Mouse (Mus musculus) thymus, adult 2 months (tissue): ENCODE data around the gene Baz2a.

Source experiments
- CTCF ChIP-seq: fragments of 200-500 bp; IDR thresholded peaks from 2 replicates; pipeline ENCODE4 v1.5.1; 2012; ENCODE audit warnings: mild to moderate bottlenecking, control low read depth, low read length, moderate library complexity, borderline replicate concordance; ENCODE audit not compliant: control insufficient read depth, poor library complexity, insufficient read depth; ENCODE audit errors: extremely low read depth
- POLR2A ChIP-seq: fragments of 200-500 bp; IDR thresholded peaks from 2 replicates; pipeline ENCODE4 v1.6.1; 2012; ENCODE audit warnings: mild to moderate bottlenecking, low read length, control low read depth, moderate library complexity; ENCODE audit not compliant: control insufficient read depth, poor library complexity, insufficient read depth; ENCODE audit errors: extremely low read depth

GRCm38 (mm10) chr10:128177316-128177715, 85.9 kb downstream of the Baz2a start:
- TF ChIP-seq POLR2A = no peak
- TF ChIP-seq CTCF = no peak
